Mouse (Mus musculus) forelimb bud, embryonic 11.5 days (tissue): ENCODE measurements around the gene 2200002J24Rik.
A peak's percentile ranks its signal among the peaks of the same experiment; 100 is the strongest.
"Not testable (repeated sequence)": the region's sequence is repeated elsewhere in the genome, so short reads cannot be mapped to it uniquely, and the experiment has no call there.

Experiments
- DNase-seq: peaks from one replicate; pipeline ENCODE4 v3.0.0-alpha.2; 2012; ENCODE audit warnings: low read depth, low spot score

2200002J24Rik gene

GRCm38 (mm10) chr7:30728739-30729395, 30.1 kb downstream of the 2200002J24Rik start:
- DNase-seq = peak; percentile 1

GRCm38 (mm10) chr7:30729396-30730063, 30.8 kb downstream of the 2200002J24Rik start, which contains the start of gene Tmem147:
Gene Tmem147, minus strand, starts transcription at chr7:30729540.
- DNase-seq = peak; percentile 94

GRCm38 (mm10) chr7:30730064-30730722, 31.5 kb downstream of the 2200002J24Rik start:
- not testable (repeated sequence) for DNase-seq

GRCm38 (mm10) chr7:30736211-30736610, 37.5 kb downstream of the 2200002J24Rik start:
- DNase-seq = no peak

GRCm38 (mm10) chr7:30742570-30742969, 43.8 kb downstream of the 2200002J24Rik start:
- DNase-seq = not testable (repeated sequence)

GRCm38 (mm10) chr7:30743617-30744016, 44.9 kb downstream of the 2200002J24Rik start, which contains the start of gene Gapdhs:
Gene Gapdhs, minus strand, starts transcription at chr7:30743681.
- DNase-seq = not testable (repeated sequence)

GRCm38 (mm10) chr7:30744022-30744598, 45.4 kb downstream of the 2200002J24Rik start:
- peak; percentile 4 for DNase-seq

GRCm38 (mm10) chr7:30747525-30748204, 48.9 kb downstream of the 2200002J24Rik start:
- DNase-seq = no peak
